Mouse (Mus musculus) kidney, postnatal 25 days (tissue): ENCODE data around the gene Cyb5r1.

ENCODE experiments used
- DNase-seq, 2 experiments: peaks; one replicate each; pipeline ENCODE4 v3.0.0; 2021; ENCODE audit warnings: mixed read lengths in 2 of 2

Gene Cyb5r1

GRCm38 (mm10) chr1:134405509-134406413 lies at the start of gene Cyb5r1:
Gene Cyb5r1 (plus strand): TSS chr1:134405559.
- DNase-seq, result peak; percentile 82 to 89

- DNase-seq, result no peak
Measured at GRCm38 (mm10) chr1:134357461-134357860, 47.9 kb upstream of the Cyb5r1 start.

GRCm38 (mm10) chr1:134360656-134361055 lies 44.7 kb upstream of the Cyb5r1 start:
- no peak for DNase-seq

- no peak for DNase-seq
Measured at GRCm38 (mm10) chr1:134361195-134361856, 44.0 kb upstream of the Cyb5r1 start.

GRCm38 (mm10) chr1:134361857-134362212 lies 43.5 kb upstream of the Cyb5r1 start, which contains the start of gene Tmem183a:
Gene Tmem183a (minus strand): TSS chr1:134361979.
- peak; percentile 95 to 99 for DNase-seq

- DNase-seq, result no peak
Measured at GRCm38 (mm10) chr1:134363194-134363593, 42.2 kb upstream of the Cyb5r1 start.

GRCm38 (mm10) chr1:134365491-134365890 lies 39.9 kb upstream of the Cyb5r1 start:
- DNase-seq, result no peak

- peak; percentile 68 to 87 for DNase-seq
Measured at GRCm38 (mm10) chr1:134368777-134369337, 36.5 kb upstream of the Cyb5r1 start.

GRCm38 (mm10) chr1:134374124-134374523 lies 31.2 kb upstream of the Cyb5r1 start:
- DNase-seq, result no peak

GRCm38 (mm10) chr1:134381051-134381450 lies 24.3 kb upstream of the Cyb5r1 start:
- DNase-seq, result no peak

- no peak for DNase-seq
Measured at GRCm38 (mm10) chr1:134381795-134382625, 23.3 kb upstream of the Cyb5r1 start.

- DNase-seq, result no peak
Measured at GRCm38 (mm10) chr1:134384581-134384980, 20.8 kb upstream of the Cyb5r1 start.

- DNase-seq, result no peak
Measured at GRCm38 (mm10) chr1:134385176-134385575, 20.2 kb upstream of the Cyb5r1 start.

GRCm38 (mm10) chr1:134385666-134386065 lies 19.7 kb upstream of the Cyb5r1 start, which contains the start of gene 4933406M09Rik:
Gene 4933406M09Rik (plus strand): TSS chr1:134385940.
- DNase-seq, result no peak

GRCm38 (mm10) chr1:134393827-134394226 lies 11.5 kb upstream of the Cyb5r1 start:
- DNase-seq, result no peak

GRCm38 (mm10) chr1:134398210-134398609 lies 7.1 kb upstream of the Cyb5r1 start:
- DNase-seq, result peak; percentile 25 to 54

GRCm38 (mm10) chr1:134399735-134400134 lies 5.6 kb upstream of the Cyb5r1 start:
- DNase-seq, result peak in 1 of 2 experiments; percentile 16

- DNase-seq, result no peak
Measured at GRCm38 (mm10) chr1:134406414-134406771, 1.0 kb downstream of the Cyb5r1 start.

- DNase-seq, result peak; percentile 49 to 63
Measured at GRCm38 (mm10) chr1:134408080-134408479, 2.7 kb downstream of the Cyb5r1 start.

- DNase-seq, result no peak
Measured at GRCm38 (mm10) chr1:134411706-134412629, 6.6 kb downstream of the Cyb5r1 start.

- peak; percentile 29 to 64 for DNase-seq
Measured at GRCm38 (mm10) chr1:134414038-134414437, 8.7 kb downstream of the Cyb5r1 start.
